Mouse (Mus musculus) hindbrain, embryonic 15.5 days (tissue): ENCODE data around the gene Gpr152. TPM values are rescaled to one million over a fixed set of nuclear protein-coding genes. Genes with fewer than 3 reads are reported as not detected.
A peak's percentile ranks its signal among the peaks of the same experiment; 100 is the strongest.

Experiments
- ATAC-seq: fragments of 200-750 bp; cut with Nextera tagmentation; 2 replicates; pipeline ENCODE4 v1.8.0; 2017; ENCODE audit warnings: low read depth, moderate number of reproducible peaks, moderate TSS enrichment; ENCODE audit not compliant: low FRiP score
- H3K27ac ChIP-seq: fragments of 300-500 bp; sonication (generic); replicated peaks from 2 replicates; pipeline ENCODE4 v1.5.1; 2015; ENCODE audit warnings: mild to moderate bottlenecking, inconsistent platforms
- H3K27me3 ChIP-seq: fragments of 300-500 bp; sonication (generic); 2 replicates; pipeline ENCODE4 v1.6.1; 2015; ENCODE audit warnings: control low read depth, inconsistent platforms
- H3K36me3 ChIP-seq: fragments of 300-500 bp; sonication (generic); 2 replicates; pipeline ENCODE4 v1.6.1; 2015; ENCODE audit warnings: control low read depth, inconsistent platforms
- H3K4me1 ChIP-seq: fragments of 300-500 bp; sonication (generic); replicated peaks from 2 replicates; pipeline ENCODE4 v1.6.1; 2015; ENCODE audit warnings: control low read depth, inconsistent platforms
- H3K4me2 ChIP-seq: fragments of 300-500 bp; sonication (generic); 2 replicates; pipeline ENCODE4 v1.6.1; 2015; ENCODE audit warnings: moderate library complexity, mild to moderate bottlenecking, inconsistent platforms
- H3K4me3 ChIP-seq: fragments of 300-500 bp; sonication (generic); 2 replicates; pipeline ENCODE4 v1.5.1; 2015; ENCODE audit warnings: mild to moderate bottlenecking, inconsistent platforms
- H3K9ac ChIP-seq: fragments of 300-500 bp; sonication (generic); 2 replicates; pipeline ENCODE4 v1.6.1; 2015; ENCODE audit warnings: inconsistent platforms
- H3K9me3 ChIP-seq: fragments of 300-500 bp; sonication (generic); 2 replicates; pipeline ENCODE4 v1.6.1; 2016; ENCODE audit warnings: control low read depth, inconsistent platforms
- WGBS: fragments of 180-500 bp; shearing (Covaris S2); methylation state at CpG from one replicate; pipeline ENCODE4 v1.1.7; 2015; 5-methylcytosine and 5-hydroxymethylcytosine counted together
- polyA plus RNA-seq: library from polyadenylated mRNA; unstranded; fragments of >200 nt; fragmentation: Nextera tagmentation; extraction: Ambion mirVana; gene quantifications from 2 replicates; pipeline ENCODE4 v1.2.1, GENCODE M21; 2015

The Gpr152 gene
- polyA plus RNA-seq, result 0.04 and 0.05 TPM in 2 replicates

DNA sequence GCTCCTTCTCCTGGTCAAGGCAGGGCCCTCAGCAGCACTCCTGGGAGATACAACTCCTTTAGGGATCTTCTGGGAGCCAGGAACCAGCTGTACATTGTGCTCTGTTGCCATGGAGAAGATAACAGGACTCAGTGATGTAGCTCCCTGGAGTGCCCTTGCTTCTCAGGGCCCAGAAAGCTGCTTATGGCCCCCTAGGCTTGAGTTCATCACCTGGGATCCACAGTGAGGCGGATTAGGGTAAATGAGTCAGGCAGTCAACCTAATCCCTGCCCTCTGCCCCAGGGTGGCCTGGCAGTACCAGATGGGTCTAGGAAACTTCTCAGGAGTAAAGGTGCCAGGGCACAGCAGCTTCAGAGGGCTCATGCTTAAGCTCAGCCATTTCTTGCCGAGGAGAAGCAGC lies at the start of gene Gpr152:
Gpr152 (plus strand) TSS at position 342 of the 400 bp plus-strand sequence.
- Histone ChIP-seq H3K27me3 (no peaks in the 10 kb centered on the region), H3K4me1 (0 out of 2 replicates have a peak, but pooled peaks cover 5% of the 10 kb centered on the region), H3K27ac (no peak within 1 kb of the TSS), H3K9me3 (no peaks in the 10 kb centered on the region), H3K36me3 (no peaks in the 10 kb centered on the region), H3K4me3 (no peak within 1 kb of the TSS), H3K4me2 (no peak within 1 kb of the TSS), H3K9ac (no peak within 1 kb of the TSS)
- ATAC-seq, result no peak
- WGBS, result 58% methylated on average over 2 of the region's 2 CpGs

DNA sequence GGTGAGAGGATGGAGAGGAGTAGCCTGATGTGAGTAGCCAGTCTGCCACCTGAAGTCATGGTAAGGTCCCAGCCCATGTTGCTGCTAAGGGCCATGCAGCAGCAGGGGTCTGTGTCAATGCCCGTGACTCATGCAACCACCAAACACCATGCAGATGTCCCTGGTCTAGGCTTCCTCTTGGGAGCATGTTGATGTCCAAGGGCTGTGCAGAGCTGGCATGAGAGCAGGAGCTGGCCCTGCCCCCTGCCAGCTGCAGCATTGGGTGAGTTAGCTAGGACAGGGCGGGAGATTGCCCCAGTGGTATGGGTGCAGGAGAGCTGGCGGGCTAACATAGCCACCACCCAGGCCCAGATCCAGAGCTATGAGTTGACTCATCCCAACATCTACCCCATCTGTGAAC lies 49.1 kb upstream of the Gpr152 start:
- WGBS, result 97% methylated on average over 3 of the region's 3 CpGs
- ATAC-seq, result no peak

GRCm38 (mm10) chr19:4091383-4091782 lies 48.2 kb upstream of the Gpr152 start:
- H3K27me3 ChIP-seq, result no peaks in the 10 kb centered on the region
- no peak for ATAC-seq
- peaks cover 7% of the 10 kb centered on the region for H3K4me1 ChIP-seq
- no peak overlapping the region for H3K9ac ChIP-seq
- H3K9me3 ChIP-seq, result no peaks in the 10 kb centered on the region
- no peak overlapping the region for H3K4me3 ChIP-seq
- H3K4me2 ChIP-seq, result no peak overlapping the region
- no peaks in the 10 kb centered on the region for H3K36me3 ChIP-seq
- WGBS, result 74% methylated on average over 2 of the region's 2 CpGs
- no peak overlapping the region for H3K27ac ChIP-seq

More for the DNA sequence above, 49.1 kb upstream of the Gpr152 start:
- no peaks in the 10 kb centered on the region for H3K27me3 ChIP-seq
- H3K9ac ChIP-seq, result no peak overlapping the region
- no peaks in the 10 kb centered on the region for H3K4me1 ChIP-seq
- H3K9me3 ChIP-seq, result no peaks in the 10 kb centered on the region
- H3K27ac ChIP-seq, result no peak overlapping the region
- no peak overlapping the region for H3K4me3 ChIP-seq
- H3K4me2 ChIP-seq, result no peak overlapping the region
- H3K36me3 ChIP-seq, result no peaks in the 10 kb centered on the region

- no peaks in the 10 kb centered on the region for H3K9me3 ChIP-seq
- no peak overlapping the region for H3K4me2 ChIP-seq
- no peak overlapping the region for H3K27ac ChIP-seq
- H3K4me3 ChIP-seq, result no peak overlapping the region
- no peak overlapping the region for H3K9ac ChIP-seq
- no peaks in the 10 kb centered on the region for H3K36me3 ChIP-seq
- WGBS, result 91% methylated on average over 3 of the region's 3 CpGs
- ATAC-seq, result no peak
- no peaks in the 10 kb centered on the region for H3K27me3 ChIP-seq
- peaks cover 14% of the 10 kb centered on the region for H3K4me1 ChIP-seq
Measured at GRCm38 (mm10) chr19:4092750-4093149, 46.8 kb upstream of the Gpr152 start.

DNA sequence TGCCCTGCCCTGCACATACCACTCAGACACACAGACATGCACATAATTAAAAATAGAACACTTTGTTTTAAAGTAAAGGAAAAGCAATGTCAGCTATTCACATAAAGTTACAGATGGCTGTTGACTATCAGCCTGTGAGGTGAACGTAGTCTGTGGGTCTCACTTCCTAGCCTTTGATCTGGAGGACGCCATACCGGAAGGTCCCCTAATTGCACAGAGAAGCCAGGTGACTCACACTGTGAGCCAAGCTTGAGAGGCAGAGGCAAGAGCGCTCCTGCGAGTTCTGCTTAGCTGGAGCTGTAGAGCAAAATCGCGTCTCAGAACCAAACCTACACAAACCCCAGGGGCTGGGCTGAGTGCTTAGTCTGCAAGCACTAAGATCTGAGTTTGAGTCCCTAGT lies 45.8 kb upstream of the Gpr152 start:
- no peak overlapping the region for H3K9ac ChIP-seq
- H3K9me3 ChIP-seq, result no peaks in the 10 kb centered on the region
- H3K27ac ChIP-seq, result no peak overlapping the region
- 79% methylated on average over 7 of the region's 7 CpGs for WGBS
- ATAC-seq, result no peak
- no peaks in the 10 kb centered on the region for H3K27me3 ChIP-seq
- H3K4me2 ChIP-seq, result no peak overlapping the region
- H3K4me1 ChIP-seq, result peaks cover 24% of the 10 kb centered on the region
- no peak overlapping the region for H3K4me3 ChIP-seq
- no peaks in the 10 kb centered on the region for H3K36me3 ChIP-seq

DNA sequence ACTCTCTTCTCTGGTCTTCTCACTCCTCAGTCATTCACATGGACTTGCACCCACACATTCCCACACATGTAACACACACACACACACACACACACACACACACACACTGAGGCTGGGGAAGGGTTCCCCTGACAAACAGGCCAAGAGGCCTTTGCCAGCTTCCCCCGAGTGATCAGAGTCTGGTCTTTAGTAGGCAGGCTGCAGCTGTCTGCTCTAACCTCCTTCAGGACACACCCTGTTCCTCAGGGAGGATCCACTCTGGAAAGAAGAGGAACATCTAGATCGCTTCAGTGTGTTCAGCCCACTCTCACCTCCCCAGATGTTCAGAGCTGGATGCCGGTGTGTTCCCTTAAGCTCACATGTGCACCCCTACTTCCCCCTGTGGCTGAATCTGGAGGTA lies 45.2 kb upstream of the Gpr152 start:
- H3K27ac ChIP-seq, result no peak overlapping the region
- WGBS, result 82% methylated on average over 3 of the region's 3 CpGs

DNA sequence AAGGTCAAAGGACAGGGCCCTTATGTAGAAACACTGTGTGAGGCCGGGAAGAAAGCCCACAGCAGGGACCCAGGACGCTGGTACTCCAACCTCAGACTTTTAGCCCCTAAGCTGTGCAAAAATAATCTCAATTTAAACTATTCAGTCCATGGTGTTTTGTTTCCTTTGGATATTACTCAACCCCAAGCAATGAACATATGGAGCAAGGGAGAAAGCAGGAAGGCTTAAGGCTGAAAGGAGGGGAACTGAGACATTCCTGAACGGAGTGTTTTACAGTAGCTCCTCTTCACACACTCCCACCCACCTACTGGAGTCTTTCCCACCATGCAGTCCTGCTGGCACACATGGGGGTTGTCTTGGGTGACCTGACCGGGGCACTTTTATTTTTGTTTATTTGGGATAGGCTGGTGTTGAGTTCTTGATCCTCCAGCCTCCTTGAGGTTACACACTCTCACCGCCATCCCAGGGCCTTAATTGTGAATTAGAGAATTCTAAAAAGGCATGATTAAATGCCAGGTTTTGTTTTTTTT lies 44.7 kb upstream of the Gpr152 start:
- Histone ChIP-seq H3K4me1 (peaks cover 35% of the 10 kb centered on the region), H3K4me2 (no peak overlapping the region), H3K27me3 (no peaks in the 10 kb centered on the region), H3K36me3 (no peaks in the 10 kb centered on the region), H3K9ac (no peak overlapping the region), H3K27ac (no peak overlapping the region), H3K4me3 (no peak overlapping the region), H3K9me3 (no peaks in the 10 kb centered on the region)
- no peak for ATAC-seq
- WGBS, result 77% methylated on average over 5 of the region's 5 CpGs

More for the DNA sequence above, 45.2 kb upstream of the Gpr152 start:
- no peaks in the 10 kb centered on the region for H3K36me3 ChIP-seq
- no peak overlapping the region for H3K4me3 ChIP-seq
- ATAC-seq, result no peak
- H3K4me1 ChIP-seq, result peaks cover 30% of the 10 kb centered on the region
- H3K9me3 ChIP-seq, result no peaks in the 10 kb centered on the region
- H3K27me3 ChIP-seq, result no peaks in the 10 kb centered on the region
- no peak overlapping the region for H3K9ac ChIP-seq
- no peak overlapping the region for H3K4me2 ChIP-seq

DNA sequence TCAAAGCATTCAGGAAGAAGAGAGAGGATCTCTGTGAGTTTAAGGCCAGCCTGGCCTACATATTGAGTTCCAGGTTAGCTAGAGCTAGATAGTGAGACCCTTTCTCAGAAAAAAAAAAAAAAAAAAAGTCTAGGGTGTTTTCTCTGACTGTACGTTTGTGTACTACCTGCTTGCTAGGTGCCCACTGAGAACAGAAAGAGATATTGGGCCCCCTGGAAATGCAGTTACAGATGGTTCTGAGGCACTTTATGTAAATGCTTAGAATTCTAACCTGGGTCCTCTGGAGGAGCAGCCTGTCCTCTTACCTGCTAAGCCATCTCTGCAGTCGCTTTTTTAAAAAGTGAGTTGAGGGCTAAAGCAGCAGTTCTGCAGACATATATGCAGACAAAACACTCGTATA lies 43.8 kb upstream of the Gpr152 start:
- peak overlapping the region; percentile 74; the same call in 1 of the 2 replicates for H3K4me3 ChIP-seq
- H3K9me3 ChIP-seq, result no peaks in the 10 kb centered on the region
- no peak overlapping the region for H3K9ac ChIP-seq
- ATAC-seq, result no peak
- no peaks in the 10 kb centered on the region for H3K27me3 ChIP-seq
- H3K36me3 ChIP-seq, result no peaks in the 10 kb centered on the region
- WGBS, result 59% methylated on average over 3 of the region's 3 CpGs
- H3K4me1 ChIP-seq, result peaks cover 45% of the 10 kb centered on the region
- peak overlapping the region; percentile 95; the same call in 1 of the 2 replicates for H3K27ac ChIP-seq
- peak overlapping the region; percentile 73 for H3K4me2 ChIP-seq

GRCm38 (mm10) chr19:4096642-4097440 lies 42.7 kb upstream of the Gpr152 start, which contains the start of gene Cdk2ap2:
Gene Cdk2ap2 (plus strand): TSS chr19:4097182.
- ATAC-seq, result peak; percentile 95
- WGBS, result under 1% methylated on average over 65 of the region's 65 CpGs
- Histone ChIP-seq H3K27ac (peak within 1 kb of the TSS; percentile 95), H3K4me2 (peak within 1 kb of the TSS; percentile 73), H3K36me3 (no peaks in the 10 kb centered on the region), H3K4me1 (peaks cover 55% of the 10 kb centered on the region), H3K9ac (peak within 1 kb of the TSS; percentile 58), H3K27me3 (no peaks in the 10 kb centered on the region), H3K4me3 (peak within 1 kb of the TSS; percentile 74), H3K9me3 (no peaks in the 10 kb centered on the region)

- Histone ChIP-seq H3K9ac (peak overlapping the region; percentile 58), H3K36me3 (no peaks in the 10 kb centered on the region), H3K27ac (peak overlapping the region; percentile 71), H3K9me3 (no peaks in the 10 kb centered on the region), H3K4me3 (peak overlapping the region; percentile 74), H3K4me1 (peaks cover 61% of the 10 kb centered on the region), H3K4me2 (peak overlapping the region; percentile 73), H3K27me3 (no peaks in the 10 kb centered on the region)
- ATAC-seq, result no peak
- WGBS, result 2% methylated on average over 21 of the region's 21 CpGs
Measured at GRCm38 (mm10) chr19:4097441-4097825, 42.2 kb upstream of the Gpr152 start.

GRCm38 (mm10) chr19:4098426-4098825 lies 41.2 kb upstream of the Gpr152 start:
- Histone ChIP-seq H3K9ac (no peak overlapping the region), H3K4me3 (no peak overlapping the region), H3K36me3 (no peaks in the 10 kb centered on the region), H3K27me3 (no peaks in the 10 kb centered on the region), H3K9me3 (no peaks in the 10 kb centered on the region), H3K4me1 (peaks cover 65% of the 10 kb centered on the region), H3K27ac (no peak overlapping the region), H3K4me2 (no peak overlapping the region)
- WGBS, result 91% methylated on average over 13 of the region's 13 CpGs
- ATAC-seq, result no peak

DNA sequence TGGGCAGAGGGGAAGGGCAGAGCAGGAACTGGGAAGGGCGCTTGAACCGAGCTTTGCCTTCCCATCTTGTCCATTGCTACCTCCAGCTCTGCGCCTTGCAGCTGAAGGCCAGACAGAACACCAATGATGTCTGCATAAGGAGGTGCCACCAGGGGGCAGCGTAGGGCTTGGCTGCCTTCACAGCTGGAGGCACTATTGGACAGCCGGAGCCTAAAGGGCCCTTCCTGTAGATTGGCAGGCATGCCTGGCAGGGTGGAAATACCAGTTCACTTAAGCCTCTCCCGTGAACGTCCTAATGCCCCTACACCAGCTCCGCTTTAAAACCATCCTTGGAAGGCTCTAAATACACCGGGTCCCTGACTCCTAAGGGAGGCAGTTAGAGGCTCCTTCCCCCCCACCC lies 40.5 kb upstream of the Gpr152 start:
- Histone ChIP-seq H3K4me2 (peak overlapping the region; percentile 80; the same call in 1 of the 2 replicates), H3K27me3 (no peaks in the 10 kb centered on the region), H3K36me3 (no peaks in the 10 kb centered on the region), H3K9ac (no peak overlapping the region), H3K9me3 (no peaks in the 10 kb centered on the region), H3K4me1 (peaks cover 65% of the 10 kb centered on the region), H3K27ac (no peak overlapping the region), H3K4me3 (no peak overlapping the region)
- no peak for ATAC-seq
- WGBS, result 18% methylated on average over 9 of the region's 9 CpGs
